Mouse (Mus musculus) macrophage (primary cell): Measurements from ENCODE around the gene Ndufb4. TPM values are rescaled to one million over a fixed set of nuclear protein-coding genes. Genes with fewer than 3 reads are reported as not detected.
"Not testable (repeated sequence)": the region's sequence is repeated elsewhere in the genome, so short reads cannot be mapped to it uniquely, and the experiment has no call there.

Source experiments
- H3K27ac ChIP-seq: fragments of 350-480 bp; formaldehyde crosslinking; 2 replicates; pipeline ENCODE4 v1.9.0; 2021
- H3K36me3 ChIP-seq: fragments of 350-480 bp; formaldehyde crosslinking; 2 replicates; pipeline ENCODE4 v1.9.0; 2021; ENCODE audit errors: inconsistent target
- H3K4me3 ChIP-seq: fragments of 350-480 bp; formaldehyde crosslinking; 2 replicates; pipeline ENCODE4 v1.9.0; 2021; ENCODE audit errors: inconsistent target
- H3K79me2 ChIP-seq: fragments of 350-480 bp; formaldehyde crosslinking; 2 replicates; pipeline ENCODE4 v1.9.0; 2021; ENCODE audit errors: inconsistent target
- WGBS: methylation state at CpG from one replicate; pipeline ENCODE4 v1.1.7; 2026; ENCODE audit warnings: inconsistent platforms; ENCODE audit not compliant: missing documents; 5-methylcytosine and 5-hydroxymethylcytosine counted together
- polyA plus RNA-seq: library from polyadenylated mRNA; stranded (reverse); fragments of 250-400 nt; gene quantifications from 3 replicates; pipeline ENCODE4 v1.2.4, GENCODE M21; 2018; ENCODE audit warnings: inconsistent platforms

Gene Ndufb4
- polyA plus RNA-seq, 1 experiment from 2014 or later, result 19.4 TPM

DNA sequence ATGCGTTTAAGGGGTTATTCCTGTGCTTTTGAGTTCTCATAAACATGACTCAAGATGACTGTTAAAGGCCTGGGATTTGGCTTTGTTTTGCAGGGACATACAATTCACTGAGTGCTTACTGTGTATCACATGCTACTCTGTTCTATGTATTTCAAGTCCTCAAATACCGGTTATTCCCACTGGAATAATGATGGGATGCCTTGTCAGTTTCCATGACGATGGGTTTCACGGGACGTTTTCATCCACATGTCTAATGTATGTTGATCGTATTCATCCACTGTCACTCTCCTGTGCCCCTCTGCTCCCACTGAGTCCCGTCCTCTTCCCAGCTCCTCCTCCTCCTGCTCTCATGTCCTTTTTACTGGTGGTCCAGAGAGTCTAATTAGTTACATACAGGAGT, 2.5 kb upstream of the Ndufb4 start:
- Histone ChIP-seq H3K27ac (no peak overlapping the region), H3K36me3 (no peaks in the 10 kb centered on the region), H3K4me3 (no peak overlapping the region), H3K79me2 (peaks cover 20% of the 10 kb centered on the region)
- WGBS, result 93% methylated on average over 7 of the region's 7 CpGs

- 81% methylated on average over 4 of the region's 4 CpGs for WGBS
Measured at GRCm38 (mm10) chr16:37655756-37656347, 1.6 kb upstream of the Ndufb4 start.

GRCm38 (mm10) chr16:37654831-37655455, 690 bp upstream of the Ndufb4 start:
- H3K4me3 ChIP-seq, result no peak overlapping the region
- H3K79me2 ChIP-seq, result peaks cover 39% of the 10 kb centered on the region
- H3K36me3 ChIP-seq, result no peaks in the 10 kb centered on the region
- WGBS, result 87% methylated on average over 4 of the region's 4 CpGs
- no peak overlapping the region for H3K27ac ChIP-seq

More at GRCm38 (mm10) chr16:37655756-37656347, 1.6 kb upstream of the Ndufb4 start:
- H3K4me3 ChIP-seq, result no peak overlapping the region
- no peak overlapping the region for H3K27ac ChIP-seq
- no peaks in the 10 kb centered on the region for H3K36me3 ChIP-seq
- peaks cover 30% of the 10 kb centered on the region for H3K79me2 ChIP-seq

DNA sequence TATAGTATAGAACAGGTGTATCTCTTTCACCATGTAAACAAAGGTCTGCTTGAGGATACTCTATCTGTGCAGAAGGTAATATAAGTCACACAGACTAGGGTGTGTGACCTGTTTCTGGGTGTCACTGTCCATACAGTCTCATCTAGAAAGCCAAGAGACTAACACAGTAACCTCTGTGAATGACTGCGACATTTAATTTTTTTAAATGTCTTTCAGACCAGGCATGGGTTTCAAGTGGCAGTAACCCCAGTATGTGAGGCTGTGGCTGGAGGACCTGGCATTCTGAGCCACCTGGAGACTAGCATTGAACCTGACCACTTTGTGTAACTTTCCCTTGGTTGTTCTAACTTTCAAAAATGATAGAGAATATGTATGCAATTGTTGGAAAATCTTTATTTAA, 1.2 kb downstream of the Ndufb4 start:
- peak overlapping the region; percentile 79 for H3K4me3 ChIP-seq
- peaks cover 4% of the 10 kb centered on the region; the same call in 1 of the 2 replicates for H3K36me3 ChIP-seq
- WGBS, result 95% methylated on average over 1 of the region's 1 CpGs
- peaks cover 48% of the 10 kb centered on the region for H3K79me2 ChIP-seq
- H3K27ac ChIP-seq, result no peak overlapping the region

DNA sequence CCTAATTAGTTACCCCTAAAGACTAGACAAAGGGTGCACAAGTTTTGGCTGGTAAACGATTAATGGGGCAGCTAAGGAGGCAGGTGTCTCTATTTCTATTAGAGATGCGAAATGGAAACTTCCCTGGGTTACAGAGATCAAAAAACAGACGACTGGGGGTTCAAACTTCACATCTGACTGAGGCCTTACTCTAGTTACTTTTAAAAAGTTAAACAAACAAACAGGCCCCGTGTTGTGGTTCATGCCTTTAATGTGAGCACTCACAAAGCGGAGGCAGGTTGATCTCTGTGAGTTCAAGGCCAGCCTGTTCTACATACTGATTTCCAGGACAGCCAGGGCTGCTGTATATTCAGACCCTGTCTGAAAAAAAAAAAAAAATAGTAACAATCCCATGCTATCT, 1.6 kb downstream of the Ndufb4 start:
- no peak overlapping the region for H3K27ac ChIP-seq
- H3K79me2 ChIP-seq, result peaks cover 48% of the 10 kb centered on the region
- H3K36me3 ChIP-seq, result peaks cover 8% of the 10 kb centered on the region; the same call in 1 of the 2 replicates
- 87% methylated on average over 5 of the region's 5 CpGs for WGBS
- H3K4me3 ChIP-seq, result no peak overlapping the region

GRCm38 (mm10) chr16:37651467-37651866, 2.8 kb downstream of the Ndufb4 start:
- Histone ChIP-seq H3K27ac (no peak overlapping the region), H3K36me3 (peaks cover 20% of the 10 kb centered on the region), H3K4me3 (no peak overlapping the region), H3K79me2 (peaks cover 48% of the 10 kb centered on the region)
- 67% methylated on average over 5 of the region's 5 CpGs for WGBS

- Histone ChIP-seq H3K27ac (no peak overlapping the region), H3K79me2 (peaks cover 48% of the 10 kb centered on the region), H3K36me3 (peaks cover 24% of the 10 kb centered on the region), H3K4me3 (no peak overlapping the region)
- 95% methylated on average over 5 of the region's 5 CpGs for WGBS
Measured at GRCm38 (mm10) chr16:37649068-37649467, 5.2 kb downstream of the Ndufb4 start.

DNA sequence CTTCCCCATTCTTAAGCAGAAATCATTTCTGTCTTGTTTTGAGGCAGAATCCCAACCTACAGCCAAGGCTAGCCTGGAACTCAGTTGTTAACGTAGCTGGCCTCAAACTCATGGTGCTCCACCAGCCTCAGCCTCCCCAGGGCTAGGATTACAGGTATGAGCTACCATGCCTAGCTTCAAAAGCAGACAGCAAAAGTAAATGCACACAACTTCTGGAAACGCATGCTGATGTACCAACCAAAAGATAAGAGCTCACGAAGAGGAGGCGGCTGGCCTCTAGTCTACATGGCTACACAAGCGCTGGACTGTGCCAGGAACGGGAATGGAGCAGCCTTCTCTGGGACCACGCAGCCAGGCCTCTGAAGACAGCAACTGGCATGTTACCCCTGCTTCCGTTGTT, 6.3 kb downstream of the Ndufb4 start:
- Histone ChIP-seq H3K79me2 (peaks cover 40% of the 10 kb centered on the region), H3K36me3 (peaks cover 24% of the 10 kb centered on the region), H3K4me3 (no peak overlapping the region), H3K27ac (no peak overlapping the region)
- 90% methylated on average over 8 of the region's 8 CpGs for whole genome bisulfite sequencing

GRCm38 (mm10) chr16:37647067-37647466, 7.2 kb downstream of the Ndufb4 start:
- 94% methylated on average over 14 of the region's 16 CpGs for WGBS
- H3K4me3 ChIP-seq, result no peak overlapping the region

DNA sequence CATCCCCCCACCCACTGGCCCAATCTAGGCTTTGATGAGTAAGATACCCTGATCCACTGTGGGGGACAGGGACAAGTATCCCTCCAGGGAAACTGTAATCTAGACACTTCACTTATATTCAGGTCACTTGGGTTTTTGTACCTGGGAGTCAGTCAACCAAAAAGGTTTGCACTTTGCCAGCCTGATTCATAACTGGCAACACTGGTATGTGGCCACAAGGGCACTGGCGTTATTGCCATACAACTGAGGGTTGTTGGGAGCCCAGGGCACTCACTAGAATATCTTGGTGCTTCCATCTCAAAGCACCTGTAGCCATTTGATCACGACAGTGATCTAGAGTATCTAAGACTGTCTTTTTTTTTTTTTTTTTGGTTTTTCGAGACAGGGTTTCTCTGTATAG, 8.5 kb downstream of the Ndufb4 start:
- H3K4me3 ChIP-seq, result no peak overlapping the region
- H3K36me3 ChIP-seq, result peaks cover 24% of the 10 kb centered on the region
- H3K27ac ChIP-seq, result no peak overlapping the region
- 83% methylated on average over 3 of the region's 3 CpGs for WGBS
- peaks cover 18% of the 10 kb centered on the region for H3K79me2 ChIP-seq

More at GRCm38 (mm10) chr16:37647067-37647466, 7.2 kb downstream of the Ndufb4 start:
- Histone ChIP-seq H3K27ac (no peak overlapping the region), H3K36me3 (peaks cover 24% of the 10 kb centered on the region), H3K79me2 (peaks cover 31% of the 10 kb centered on the region)

DNA sequence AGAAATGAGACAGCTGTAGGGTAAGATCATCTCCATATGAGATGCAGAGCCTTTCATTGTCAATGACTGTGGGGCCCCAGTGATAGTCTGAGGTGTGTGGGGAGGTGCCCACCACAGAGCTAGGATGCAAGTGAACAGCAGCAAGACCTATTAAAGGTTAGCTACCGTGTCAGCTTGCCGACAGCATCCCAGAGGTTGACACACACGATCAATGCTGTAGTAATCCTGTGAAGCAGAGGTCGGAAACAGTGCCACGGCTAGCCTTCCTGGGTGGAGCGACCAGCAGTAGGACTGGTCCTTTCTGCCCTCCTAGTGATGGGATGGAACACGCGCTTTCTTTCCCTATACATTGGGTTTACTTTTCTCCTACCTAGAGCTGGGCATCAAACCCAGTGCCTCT, 9.0 kb downstream of the Ndufb4 start:
- WGBS, result 92% methylated on average over 8 of the region's 8 CpGs
- Histone ChIP-seq H3K4me3 (no peak overlapping the region), H3K79me2 (peaks cover 12% of the 10 kb centered on the region; the same call in 1 of the 2 replicates), H3K27ac (no peak overlapping the region), H3K36me3 (peaks cover 24% of the 10 kb centered on the region)

GRCm38 (mm10) chr16:37644486-37644885, 9.8 kb downstream of the Ndufb4 start:
- H3K79me2 ChIP-seq, result peaks cover 5% of the 10 kb centered on the region; the same call in 1 of the 2 replicates
- WGBS, result 90% methylated on average over 5 of the region's 5 CpGs
- no peak overlapping the region for H3K4me3 ChIP-seq
- H3K27ac ChIP-seq, result no peak overlapping the region
- peaks cover 24% of the 10 kb centered on the region for H3K36me3 ChIP-seq

GRCm38 (mm10) chr16:37640522-37640921, 13.7 kb downstream of the Ndufb4 start:
- not testable (repeated sequence) for H3K4me3 ChIP-seq, H3K36me3 ChIP-seq, H3K27ac ChIP-seq, H3K79me2 ChIP-seq

DNA sequence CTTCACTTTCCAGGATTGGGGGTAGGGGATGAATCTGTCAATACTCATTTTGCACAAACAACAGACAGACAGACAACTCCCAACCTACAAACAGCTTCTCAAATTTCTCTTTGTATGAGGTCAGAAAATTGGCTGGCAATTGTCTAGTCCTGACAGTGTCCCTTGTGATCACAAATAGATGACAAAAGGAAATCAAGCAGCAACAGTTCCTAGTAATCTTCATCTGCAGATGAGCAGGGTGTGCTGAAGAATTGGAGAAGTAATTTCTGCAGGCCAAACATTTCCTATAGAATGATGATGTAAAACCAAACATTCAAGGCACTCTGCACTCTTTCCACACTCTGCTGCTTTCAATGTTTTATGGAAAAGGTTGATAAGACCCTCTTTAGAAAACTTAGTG, 16.5 kb downstream of the Ndufb4 start:
- H3K79me2 ChIP-seq, result no peaks in the 10 kb centered on the region
- no peaks in the 10 kb centered on the region for H3K36me3 ChIP-seq

GRCm38 (mm10) chr16:37636107-37636506, 18.1 kb downstream of the Ndufb4 start:
- 62% methylated on average over 6 of the region's 6 CpGs for WGBS
- Histone ChIP-seq H3K79me2 (no peaks in the 10 kb centered on the region), H3K4me3 (no peak overlapping the region), H3K27ac (no peak overlapping the region), H3K36me3 (no peaks in the 10 kb centered on the region)

More for the DNA sequence above, 16.5 kb downstream of the Ndufb4 start:
- H3K27ac ChIP-seq, result no peak overlapping the region
- no peak overlapping the region for H3K4me3 ChIP-seq
